Mouse (Mus musculus): ENCODE measurements around the gene Setmar. TPM values are rescaled to one million over a fixed set of nuclear protein-coding genes. Genes with fewer than 3 reads are reported as not detected.

Setmar gene
- polyA plus RNA-seq, 1 experiment from 2014 or later = 8.3 TPM

Other genes starting within 250 kb of the Setmar start
- gene Sumf1, start 120.5 kb downstream of the Setmar start, polyA plus RNA-seq (2014; fragmentation: Nextera tagmentation; extraction: Ambion mirVana) = 23.6 and 23.9 TPM in 2 replicates
- 13.4 and 13.5 TPM in 2 replicates for gene Itpr1, start 148.1 kb downstream of the Setmar start, polyA plus RNA-seq (2014; fragmentation: Nextera tagmentation; extraction: Ambion mirVana)